18 mouse cellular contexts compared by ENCODE assay signal in genomic region chr16:31358991-31359390, GRCm38 (mm10). TPM values are rescaled to one million over a fixed set of nuclear protein-coding genes. Genes with fewer than 3 reads are reported as not detected.
DNase-seq lines count a peak whose midpoint lies in the region; ATAC-seq and TF ChIP-seq lines count a peak whose summit lies in the region.
"Had no signal": no experiment of that assay in that cellular context is flagged by ENCODE, and none has a peak within 500 bp of the region (broad histone marks: within the 10 kb centered on the region; RNA-seq: fewer than 3 reads in every experiment).

No protein-coding gene starts in this region.

- no peak for TF ChIP-seq CTCF in E14TG2a.4 (conservative IDR thresholded peaks at IDR 0.05; ENCODE audit: low read length)
- no peak for TF ChIP-seq CTCF in gastrocnemius, adult 2 months (IDR thresholded peaks at IDR 0.05)

- ATAC-seq in heart, embryonic 12.5 days (ENCODE audit: insufficient number of reproducible peaks, low FRiP score): no peak
- ATAC-seq in liver, embryonic 12.5 days: no peak
- ATAC-seq: hindbrain, postnatal 0 days; Patski had no signal

- no peak for DNase-seq in heart, postnatal 4 days
- peak; percentile 73 for DNase-seq in R1 (ENCODE audit: low read depth, low spot score)
- no peak for DNase-seq in adrenal gland, adult 18-20 months (ENCODE audit: low spot score in 2 of 2)
- no peak for DNase-seq in layer of hippocampus, postnatal 25 days (ENCODE audit: extremely low spot score in 1 of 2, low spot score in 1 of 2)
- DNase-seq in gastrocnemius, adult 2 months: no peak
- DNase-seq: adrenal gland, postnatal 10 days; kidney, postnatal 10 days; right cerebral cortex, adult 18-20 months; thymus, postnatal 4 days had no signal

- H3K9me3 ChIP-seq in heart, embryonic 12.5 days (replicated peaks): no peaks in the 10 kb centered on the region
- H3K9me3 ChIP-seq in E14TG2a.4 (ENCODE audit: low read length): no peaks in the 10 kb centered on the region
- no peaks in the 10 kb centered on the region for H3K9me3 ChIP-seq in liver, embryonic 12.5 days (replicated peaks)
- H3K9me3 ChIP-seq: limb, embryonic 13.5 days; neural tube, embryonic 15.5 days had no signal

- intact Hi-C loops in gastrocnemius, adult 2 months (cut with DNase I): loop anchor here (10.0 kb wide), 1 partner anchor 384 kb away; no protein-coding TSS in a partner anchor

- H3K27me3 ChIP-seq in heart, embryonic 12.5 days (replicated peaks): 0 out of 2 replicates have a peak, but pooled peaks cover 5% of the 10 kb centered on the region
- H3K27me3 ChIP-seq in E14TG2a.4 (ENCODE audit: insufficient read depth, low read length): no peaks in the 10 kb centered on the region
- H3K27me3 ChIP-seq in liver, embryonic 12.5 days (replicated peaks): peaks cover 4% of the 10 kb centered on the region; the same call in 1 of the 2 replicates
- H3K27me3 ChIP-seq: Patski had no signal

- peak overlapping the region; percentile 44; the same call in 1 of the 2 replicates for H3K9ac ChIP-seq in heart, embryonic 12.5 days
- H3K9ac ChIP-seq in liver, embryonic 12.5 days: peak overlapping the region; percentile 14; the same call in 1 of the 2 replicates
- H3K9ac ChIP-seq: limb, embryonic 13.5 days; neural tube, embryonic 15.5 days had no signal

- peak overlapping the region; percentile 45 for H3K4me2 ChIP-seq in heart, embryonic 12.5 days
- H3K4me2 ChIP-seq in liver, embryonic 12.5 days: peak overlapping the region; percentile 67
- H3K4me2 ChIP-seq: limb, embryonic 13.5 days; neural tube, embryonic 15.5 days had no signal

- no peaks in the 10 kb centered on the region for H3K36me3 ChIP-seq in heart, embryonic 12.5 days
- no peaks in the 10 kb centered on the region for H3K36me3 ChIP-seq in E14TG2a.4 (ENCODE audit: insufficient read depth, low read length)
- H3K36me3 ChIP-seq in liver, embryonic 12.5 days: no peaks in the 10 kb centered on the region
- H3K36me3 ChIP-seq: limb, embryonic 13.5 days; neural tube, embryonic 15.5 days had no signal

- H3K27ac ChIP-seq in heart, embryonic 12.5 days (ENCODE audit: poor library complexity, severe bottlenecking): no peak overlapping the region
- no peak overlapping the region for H3K27ac ChIP-seq in liver, embryonic 12.5 days
- no peak overlapping the region for H3K27ac ChIP-seq in gastrocnemius, adult 2 months
- H3K27ac ChIP-seq: hindbrain, postnatal 0 days; left cerebral cortex, adult 2 months; limb, embryonic 13.5 days; neural tube, embryonic 15.5 days had no signal

- H3K4me1 ChIP-seq in heart, embryonic 12.5 days (replicated peaks): peaks cover 31% of the 10 kb centered on the region
- H3K4me1 ChIP-seq in E14TG2a.4 (replicated peaks; ENCODE audit: low read depth, low read length): peaks cover 47% of the 10 kb centered on the region
- H3K4me1 ChIP-seq in liver, embryonic 12.5 days: peaks cover 33% of the 10 kb centered on the region

- no peak overlapping the region for H3K4me3 ChIP-seq in heart, embryonic 12.5 days
- H3K4me3 ChIP-seq in E14TG2a.4 (replicated peaks; ENCODE audit: low read length): peak overlapping the region; percentile 54
- peak overlapping the region; percentile 28 for H3K4me3 ChIP-seq in liver, embryonic 12.5 days
- no peak overlapping the region for H3K4me3 ChIP-seq in gastrocnemius, adult 2 months
- H3K4me3 ChIP-seq: left cerebral cortex, adult 2 months; limb, embryonic 13.5 days; neural tube, embryonic 15.5 days had no signal

- WGBS in heart, embryonic 12.5 days: 13% methylated on average over 9 of the region's 9 CpGs
- WGBS in liver, embryonic 12.5 days (ENCODE audit: insufficient replicate concordance): 23% methylated on average over 9 of the region's 9 CpGs

RNA-seq across cellular contexts. Expression of gene Apod, which starts 44.4 kb away (rescaled TPM):
- 0.27 TPM in 1 of 2 replicates, not detected in the other for polyA plus RNA-seq in heart, embryonic 12.5 days (2016; fragmentation: Nextera tagmentation; extraction: Ambion mirVana)
- total RNA-seq in heart, postnatal 4 days (2021): under 1 TPM; 0.27 to 0.45 TPM
- polyA plus RNA-seq in liver, embryonic 12.5 days (2016; fragmentation: Nextera tagmentation; extraction: Ambion mirVana): not detected in 2 replicates
- 10 to 100 TPM in 1 of 2 experiments, 1 to 10 TPM in 1; 7.3 to 13.7 TPM for total RNA-seq in adrenal gland, adult 18-20 months (2021)
- 100 to 1,000 TPM; 107 to 112 TPM for total RNA-seq in layer of hippocampus, postnatal 25 days (2021)
- 10 to 100 TPM; 34.3 to 42.6 TPM for total RNA-seq in gastrocnemius, adult 2 months (2021)
- total RNA-seq: granulocyte monocyte progenitor cell, adult 5-6 weeks had no signal
- polyA plus RNA-seq: Patski had no signal

Comparison
In these comparisons a context has a peak if more than half of its experiments do, and no peak if none do; other contexts are left out.
1. H3K4me3 ChIP-seq: peak in E14TG2a.4 (single experiment) and liver, embryonic 12.5 days (single experiment); none in heart, embryonic 12.5 days (single experiment) and gastrocnemius, adult 2 months (single experiment).
2. RNA of gene Apod, which starts 44.4 kb away (total RNA-seq): 107 to 112 TPM in layer of hippocampus, postnatal 25 days, 34.3 to 42.6 TPM in gastrocnemius, adult 2 months and 7.3 to 13.7 TPM in adrenal gland, adult 18-20 months; 0.27 to 0.45 TPM in heart, postnatal 4 days; every median in the first group is over 4 times any median in the second.